Mouse (Mus musculus): ENCODE results near the gene Abcc4.
A peak's percentile ranks its signal among the peaks of the same experiment; 100 is the strongest.
"Not testable (repeated sequence)": the region's sequence is repeated elsewhere in the genome, so short reads cannot be mapped to it uniquely, and the experiment has no call there.

Gene Abcc4

GRCm38 (mm10) chr14:118572688-118573245 is 133.3 kb downstream of the Abcc4 start:
- no peak for DNase-seq

DNA sequence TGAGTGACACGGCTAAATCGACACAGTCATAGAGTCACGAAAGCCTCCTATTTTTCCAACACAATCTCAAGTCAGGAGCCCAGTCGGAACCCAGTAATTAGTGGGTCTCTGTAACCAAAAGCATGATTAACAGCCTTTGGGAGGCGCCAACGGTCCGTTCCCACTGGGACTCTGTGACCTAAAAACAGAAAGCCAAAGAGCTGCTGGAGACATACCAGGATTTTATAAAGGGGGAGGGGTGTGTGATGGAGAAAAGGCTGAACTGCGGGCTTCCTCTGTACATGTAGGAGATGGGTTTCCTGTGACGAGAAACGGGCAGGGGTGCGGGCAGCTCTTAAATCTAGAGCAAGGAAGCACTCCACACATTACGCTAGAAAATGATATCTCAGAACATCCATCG is 136.4 kb downstream of the Abcc4 start:
- no peak for DNase-seq

- no peak for DNase-seq
Measured at GRCm38 (mm10) chr14:118568116-118568673, 137.8 kb downstream of the Abcc4 start.

DNA sequence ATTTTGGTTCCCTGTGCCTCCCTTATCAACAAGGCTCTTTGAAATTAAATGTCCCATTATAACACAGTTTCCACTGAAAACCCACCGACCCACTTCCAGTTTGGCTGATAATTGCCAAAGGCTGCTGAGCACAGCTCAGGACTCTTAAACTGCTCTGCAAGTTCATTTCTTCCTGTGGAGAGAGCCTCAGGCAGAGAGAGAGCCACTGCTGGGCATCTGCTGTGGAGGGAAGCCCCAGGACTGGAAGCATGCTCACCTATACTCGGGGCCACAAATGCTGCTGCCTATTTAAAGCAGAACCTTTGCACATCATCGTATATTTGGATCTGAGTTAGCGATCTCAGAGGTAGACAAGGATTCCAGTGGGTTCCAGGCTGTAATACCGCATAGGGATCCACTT is 139.2 kb downstream of the Abcc4 start:
- no peak for DNase-seq

GRCm38 (mm10) chr14:118566214-118566688 is 139.8 kb downstream of the Abcc4 start:
- no peak for DNase-seq

- no peak for DNase-seq
Measured at GRCm38 (mm10) chr14:118565696-118566095, 140.3 kb downstream of the Abcc4 start.

DNA sequence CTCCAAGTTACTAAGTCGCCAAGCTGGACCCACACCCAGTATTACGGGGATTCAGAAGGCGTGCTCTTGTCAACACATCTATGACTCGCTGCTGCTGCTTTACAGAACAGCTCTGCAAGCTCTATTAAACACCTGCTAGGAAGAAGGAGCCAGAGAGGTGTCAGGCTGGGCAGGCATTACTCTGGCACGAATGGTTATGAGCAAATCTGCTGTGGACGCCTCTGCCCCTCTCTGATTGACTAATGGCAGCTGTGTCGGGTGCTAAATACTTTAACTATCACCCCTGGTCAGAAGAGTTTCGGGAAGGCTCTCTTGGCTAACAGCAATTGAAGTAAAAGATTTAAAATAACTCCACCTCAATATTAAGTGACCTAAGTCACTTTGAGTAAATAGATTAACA is 142.4 kb downstream of the Abcc4 start:
- no peak for DNase-seq

DNA sequence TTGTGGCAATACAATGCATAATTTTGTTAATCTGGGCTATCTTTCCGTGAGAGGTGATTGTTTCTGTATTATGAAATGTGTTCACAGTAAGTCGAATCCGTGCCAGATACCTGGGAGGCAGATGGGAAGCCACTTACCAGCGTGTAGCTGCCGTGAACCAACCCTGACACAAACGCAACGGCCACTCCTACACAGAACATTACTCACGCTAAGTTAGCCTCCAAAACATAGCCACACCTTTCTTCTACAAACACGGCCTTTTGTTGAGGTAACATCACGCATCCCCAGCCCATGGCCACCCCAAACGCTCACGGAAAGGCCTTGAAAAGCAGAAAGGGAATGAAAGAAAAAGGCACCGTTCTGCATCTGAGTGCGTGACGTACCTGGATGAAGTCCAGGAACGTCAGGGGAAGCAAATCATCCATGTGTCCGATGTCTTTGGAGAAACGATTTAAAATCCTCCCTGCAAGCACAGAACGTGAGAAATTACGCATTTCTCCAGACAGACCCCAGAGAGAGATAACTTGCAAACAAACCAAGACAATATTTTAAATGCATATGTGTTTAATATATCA is 153.0 kb downstream of the Abcc4 start:
- peak; percentile 49 to 60 for DNase-seq

- no peak for DNase-seq
Measured at GRCm38 (mm10) chr14:118552390-118552789, 153.6 kb downstream of the Abcc4 start.

DNA sequence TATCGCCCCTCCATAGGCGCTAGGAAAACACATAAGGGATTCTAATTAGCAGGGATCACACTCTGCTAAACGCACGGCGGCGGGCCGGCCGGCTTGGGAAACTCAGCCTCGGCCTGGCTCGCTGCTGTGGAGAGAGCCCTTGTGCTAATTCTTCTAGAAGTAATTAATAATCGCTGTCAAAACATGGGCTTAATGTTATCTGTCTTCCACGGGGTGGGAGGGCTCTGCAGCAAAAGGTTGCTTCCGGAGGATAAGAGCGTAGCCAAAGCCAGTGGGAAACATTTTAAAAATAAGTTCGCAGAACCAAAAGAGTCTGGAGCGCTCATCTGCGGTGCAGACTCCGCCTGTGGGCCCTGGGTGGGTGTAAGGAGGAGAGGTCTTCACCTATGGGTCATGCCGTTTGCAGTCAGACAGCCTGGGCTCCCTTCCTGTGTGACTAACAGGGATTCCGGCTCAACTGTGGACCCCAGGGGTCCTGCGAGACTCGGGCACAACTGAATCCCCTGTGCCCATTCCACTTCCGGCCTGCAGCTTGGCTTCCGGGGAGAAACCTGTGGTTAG is 154.2 kb downstream of the Abcc4 start:
- peak; percentile 32 to 46 for DNase-seq

DNA sequence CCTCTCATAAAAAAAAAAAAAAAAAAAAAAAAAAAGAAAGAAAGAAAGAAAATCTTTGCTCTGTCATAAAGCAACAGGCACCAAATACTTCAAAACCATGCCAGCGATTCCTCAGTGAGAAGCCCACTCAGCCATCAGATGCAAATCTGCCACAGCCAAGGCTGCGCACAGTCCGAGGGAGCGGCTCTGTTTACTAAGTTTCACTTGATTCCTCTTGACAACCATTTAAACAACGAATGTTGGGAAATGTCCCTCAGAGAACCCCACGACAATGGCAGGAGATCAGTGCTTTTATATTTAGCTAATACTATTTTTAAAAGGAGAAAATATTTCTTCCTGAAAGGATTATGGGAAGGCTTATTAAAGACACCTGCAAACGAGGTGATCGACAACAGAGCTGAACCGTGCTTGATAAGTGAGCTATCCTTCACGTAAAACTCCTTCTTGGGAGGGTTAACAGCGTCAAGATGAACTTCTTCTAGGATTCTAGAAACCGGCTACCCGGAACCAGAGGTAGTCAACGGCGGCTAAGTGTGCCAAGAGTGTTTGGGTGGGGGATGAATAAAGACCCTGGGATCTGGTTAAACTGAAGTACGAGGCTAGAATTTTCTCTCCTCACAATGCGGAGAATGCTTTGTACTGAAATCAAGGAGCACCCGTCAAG is 154.8 kb downstream of the Abcc4 start:
- DNase-seq, result no peak

- DNase-seq, result no peak
Measured at GRCm38 (mm10) chr14:118544493-118544892, 161.5 kb downstream of the Abcc4 start.

DNA sequence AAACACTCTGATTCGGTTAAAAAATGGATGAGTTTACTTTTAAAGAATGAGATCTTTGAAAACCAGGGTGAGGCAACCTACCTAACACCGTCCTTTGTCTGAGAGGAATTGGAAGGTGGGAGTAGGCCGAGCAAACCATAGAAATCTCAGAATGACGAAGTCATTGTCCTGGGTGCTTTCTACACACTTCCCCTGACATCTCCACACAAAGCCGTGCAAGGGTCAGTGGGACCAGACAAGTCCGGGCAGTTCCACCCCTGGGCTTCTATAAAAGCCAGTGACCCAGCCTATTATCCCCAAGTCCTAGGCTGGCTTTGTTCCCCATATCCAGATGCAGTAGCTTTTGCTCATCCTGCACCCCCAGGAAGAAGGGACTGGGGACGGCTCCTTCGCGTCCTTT is 163.1 kb downstream of the Abcc4 start:
- DNase-seq, result no peak

- no peak for DNase-seq
Measured at GRCm38 (mm10) chr14:118531539-118531938, 174.5 kb downstream of the Abcc4 start.

DNA sequence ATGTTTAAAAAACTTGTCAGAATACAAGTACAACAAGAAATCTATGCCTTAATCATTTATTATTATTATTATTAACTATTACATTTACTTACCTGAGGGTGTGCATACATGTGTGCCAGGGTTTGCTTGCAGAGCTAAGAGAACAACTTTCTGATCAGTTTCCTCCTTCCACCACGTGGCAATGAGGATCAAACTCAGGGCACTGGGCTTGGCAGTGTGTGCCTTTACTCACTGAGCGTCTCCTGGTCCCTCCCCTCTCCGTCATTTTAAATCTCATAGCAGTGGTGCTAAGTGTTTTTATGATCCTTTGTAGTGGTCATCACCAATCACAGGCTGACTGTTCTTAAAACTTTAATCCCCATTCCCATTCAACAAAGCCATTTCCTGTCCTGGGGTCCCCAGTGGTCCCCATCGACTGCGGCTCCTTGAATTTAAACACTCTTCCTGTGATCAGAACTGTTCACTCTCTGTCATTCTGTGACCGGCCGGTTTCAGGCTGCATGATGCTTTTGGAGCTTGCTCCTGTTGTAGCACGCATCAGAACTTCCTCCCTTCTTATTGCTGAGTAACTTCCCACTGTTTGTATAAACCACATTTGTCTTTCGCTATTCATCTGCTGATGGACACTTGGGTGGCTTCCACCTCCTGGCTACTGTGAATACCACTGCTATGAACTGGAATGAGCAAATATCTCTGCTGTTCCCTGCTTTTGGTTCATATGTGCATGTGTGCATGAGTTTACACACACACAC is 191.6 kb downstream of the Abcc4 start:
- no peak for DNase-seq

DNA sequence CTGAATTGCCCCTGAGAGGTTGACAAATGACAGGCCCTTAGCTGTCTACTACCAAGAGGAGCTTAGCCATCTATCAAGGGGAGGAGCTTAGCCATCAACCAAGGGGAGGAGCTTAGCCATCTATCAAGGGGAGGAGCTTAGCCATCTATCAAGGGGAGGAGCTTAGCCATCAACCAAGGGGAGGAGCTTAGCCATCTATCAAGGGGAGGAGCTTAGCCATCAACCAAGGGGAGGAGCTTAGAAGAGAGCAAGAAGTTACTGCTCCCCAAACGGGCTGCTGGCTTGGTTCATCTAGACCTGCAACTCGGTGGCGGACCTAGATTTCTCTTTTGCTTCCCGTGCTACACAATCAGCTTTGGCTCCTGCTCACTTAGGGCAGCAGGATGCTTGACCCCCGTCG is 194.3 kb downstream of the Abcc4 start:
- not testable (repeated sequence) for DNase-seq

DNA sequence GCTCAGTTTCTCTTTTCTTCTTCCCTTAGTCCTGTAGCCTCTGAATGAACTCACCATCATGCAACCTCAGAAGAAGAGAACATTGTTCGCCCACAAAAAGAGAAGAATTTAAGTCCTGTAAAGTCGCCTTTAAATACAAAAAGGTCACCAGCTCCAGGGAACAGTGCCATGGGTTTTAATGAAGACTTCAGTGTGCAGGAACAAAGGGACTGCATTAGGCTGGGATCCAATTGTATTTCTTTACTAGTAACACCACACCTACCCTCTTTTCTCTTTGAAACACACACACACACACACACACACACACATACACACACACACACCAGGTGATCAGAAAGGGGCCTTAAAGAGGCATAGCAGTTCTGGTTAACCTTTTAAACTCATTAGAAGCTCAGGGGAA is 195.2 kb downstream of the Abcc4 start:
- no peak for DNase-seq

DNA sequence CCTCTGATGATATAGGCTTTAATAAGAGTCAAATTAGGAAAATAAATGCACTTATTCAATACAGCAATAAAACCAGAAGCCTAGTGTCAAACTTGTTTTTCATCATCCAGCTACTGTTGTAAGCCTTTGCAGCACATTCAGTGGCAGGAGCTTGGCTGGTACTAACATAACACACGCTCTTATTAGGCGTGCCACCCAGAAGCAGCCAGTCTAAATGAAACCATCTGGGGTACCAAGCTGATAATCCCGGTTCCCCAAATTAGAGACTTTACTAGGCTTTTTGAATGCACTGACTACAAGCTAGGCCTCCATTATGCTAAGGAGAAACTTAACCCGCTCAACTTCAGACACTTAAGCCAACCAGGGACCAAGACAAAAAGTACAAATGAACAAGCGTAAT is 195.8 kb downstream of the Abcc4 start:
- no peak for DNase-seq

DNA sequence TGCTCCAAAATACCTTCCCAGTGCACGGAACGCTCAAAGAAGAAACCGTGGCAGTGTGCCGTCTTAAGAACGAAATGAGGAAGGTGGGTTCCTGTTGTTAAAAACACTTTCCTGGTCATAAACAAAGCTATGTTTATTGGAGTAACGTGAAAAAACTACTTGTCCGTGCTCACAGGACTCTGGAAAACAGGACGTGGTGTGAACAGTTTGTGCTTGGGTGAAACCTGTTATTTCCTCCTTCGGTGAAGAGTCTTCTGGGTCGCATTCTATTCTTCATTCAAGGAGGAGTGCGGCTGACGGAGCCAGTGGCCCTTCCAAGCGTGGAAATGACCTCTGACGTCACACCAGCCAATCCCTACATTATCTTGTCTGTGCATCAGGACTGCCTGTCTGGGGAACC is 198.2 kb downstream of the Abcc4 start:
- no peak for DNase-seq

DNA sequence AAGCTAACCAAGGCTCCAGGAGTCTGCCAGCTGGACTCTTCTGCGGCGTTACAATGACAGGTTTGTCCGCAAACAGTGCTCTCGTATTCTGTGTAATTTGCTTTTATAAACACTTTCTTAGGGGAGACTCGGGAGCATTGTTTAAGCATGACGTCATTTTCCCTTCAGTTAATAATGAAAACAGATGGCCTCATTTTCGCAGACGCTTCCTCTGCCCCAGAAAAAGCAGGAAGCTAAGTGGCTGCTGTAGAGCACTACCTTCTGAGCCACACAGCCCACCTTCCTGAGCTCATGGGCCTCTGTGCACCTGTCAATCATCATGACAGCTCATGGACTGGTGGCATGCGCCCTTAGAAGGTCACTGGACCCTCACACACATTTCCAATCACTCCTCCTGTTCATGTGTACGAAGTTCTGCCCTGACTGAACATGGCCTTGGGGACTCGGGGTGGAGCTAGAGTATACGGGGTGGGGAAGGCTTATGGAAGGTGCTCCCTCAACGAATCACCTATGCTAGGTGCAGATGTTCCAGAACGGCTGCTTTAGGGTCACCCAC is 199.3 kb downstream of the Abcc4 start:
- no peak for DNase-seq

- DNase-seq, result no peak
Measured at GRCm38 (mm10) chr14:118496767-118497166, 209.3 kb downstream of the Abcc4 start.

DNA sequence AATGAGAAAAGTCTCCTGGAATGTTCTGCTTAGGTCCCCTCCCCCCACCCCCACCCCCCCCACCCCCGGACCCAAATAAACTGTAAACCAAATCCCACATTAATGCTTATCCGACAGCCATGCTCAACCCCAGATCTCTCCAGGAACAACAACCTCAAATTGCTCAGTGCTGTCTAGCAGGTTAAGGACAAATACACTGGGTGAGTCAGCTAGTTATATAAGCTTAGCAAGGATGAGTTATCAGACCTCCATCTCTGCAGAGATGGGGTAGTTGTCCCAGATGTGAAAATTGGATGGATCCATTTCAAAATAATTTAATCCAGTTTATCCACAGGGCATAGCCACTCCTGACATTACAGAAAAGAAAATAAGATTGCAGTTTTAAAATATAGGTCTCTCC is 210.6 kb downstream of the Abcc4 start:
- DNase-seq, result no peak

- no peak for DNase-seq
Measured at GRCm38 (mm10) chr14:118491708-118492107, 214.3 kb downstream of the Abcc4 start.
